Mouse (Mus musculus) liver, embryonic 14.5 days (tissue): Measurements from ENCODE around the gene Nsmce4a. TPM values are rescaled to one million over a fixed set of nuclear protein-coding genes. Genes with fewer than 3 reads are reported as not detected.

Source experiments
- ATAC-seq: fragments of 200-750 bp; cut with Nextera tagmentation; 2 replicates; pipeline ENCODE4 v1.8.0; 2017; ENCODE audit warnings: moderate number of reproducible peaks, mild to moderate bottlenecking, moderate library complexity; ENCODE audit not compliant: insufficient read depth
- DNase-seq, 3 experiments: peaks; one replicate each; pipeline ENCODE4 v3.0.0-alpha.2; 2012 to 2013; ENCODE audit warnings: low read depth in 3 of 3, low spot score in 3 of 3
- H3K27ac ChIP-seq: fragments of 300-500 bp; sonication (generic); 2 replicates; pipeline ENCODE4 v1.5.1; 2014; ENCODE audit warnings: moderate library complexity, mild to moderate bottlenecking, control low read depth, inconsistent platforms
- H3K27me3 ChIP-seq: fragments of 300-500 bp; sonication (generic); 2 replicates; pipeline ENCODE4 v1.6.1; 2014; ENCODE audit warnings: mild to moderate bottlenecking, low read length, moderate library complexity; ENCODE audit not compliant: control insufficient read depth, insufficient read depth
- H3K36me3 ChIP-seq: fragments of 300-500 bp; sonication (generic); replicated peaks from 2 replicates; pipeline ENCODE4 v1.6.1; 2014; ENCODE audit warnings: low read depth; ENCODE audit not compliant: control insufficient read depth, insufficient read depth
- H3K4me1 ChIP-seq, 2 experiments: fragments of 200-500 bp in 1 of 2; fragments of 300-500 bp in 1 of 2; sonication (generic) in 1 of 2; replicated peaks; 2 replicates each; pipeline ENCODE4 v1.6.1; 2012 to 2014; ENCODE audit warnings: antibody characterized with exemption in 1 of 2, inconsistent platforms in 1 of 2, low read length in 1 of 2; ENCODE audit not compliant: control insufficient read depth in 2 of 2, insufficient read depth in 2 of 2
- H3K4me2 ChIP-seq: fragments of 300-500 bp; sonication (generic); 2 replicates; pipeline ENCODE4 v1.6.1; 2014; ENCODE audit warnings: low read depth, mild to moderate bottlenecking, control low read depth, moderate library complexity
- H3K4me3 ChIP-seq, 2 experiments: fragments of 200-500 bp in 1 of 2; fragments of 300-500 bp in 1 of 2; sonication (generic) in 1 of 2; 2 replicates each; pipeline ENCODE4 v1.5.1; 2012 to 2014; ENCODE audit warnings: low read depth in 2 of 2, low read length in 2 of 2, mild to moderate bottlenecking in 2 of 2, control low read depth in 1 of 2, inconsistent platforms in 1 of 2, moderate library complexity in 1 of 2; ENCODE audit not compliant: insufficient read depth in 1 of 2
- H3K9ac ChIP-seq: fragments of 300-500 bp; sonication (generic); replicated peaks from 2 replicates; pipeline ENCODE4 v1.6.1; 2014; ENCODE audit warnings: mild to moderate bottlenecking, control low read depth, moderate library complexity
- H3K9me3 ChIP-seq: fragments of 300-500 bp; sonication (generic); 2 replicates; pipeline ENCODE4 v1.6.1; 2016; ENCODE audit warnings: low read length, mixed read lengths; ENCODE audit not compliant: control insufficient read depth
- CTCF ChIP-seq: IDR thresholded peaks from 2 replicates; pipeline ENCODE4 v1.5.1; 2016; ENCODE audit warnings: antibody characterized with exemption, low read depth, control low read depth
- EP300 ChIP-seq: IDR thresholded peaks from 2 replicates; pipeline ENCODE4 v1.6.1; 2016; ENCODE audit warnings: antibody characterized with exemption, low read depth
- polyA plus RNA-seq, 2 experiments: library from polyadenylated mRNA; depleted of rRNA in 1 of 2; stranded (reverse) in 1 of 2; unstranded in 1 of 2; fragments of >200 nt; fragmentation: Nextera tagmentation in 1 of 2; extraction: Ambion mirVana in 1 of 2; gene quantifications; 2 replicates each; pipeline versions ENCODE4 v1.2.1 to v1.2.3; 2012 to 2014

Nsmce4a gene
- polyA plus RNA-seq, 2 experiments, result 53.2 to 115 TPM

DNA sequence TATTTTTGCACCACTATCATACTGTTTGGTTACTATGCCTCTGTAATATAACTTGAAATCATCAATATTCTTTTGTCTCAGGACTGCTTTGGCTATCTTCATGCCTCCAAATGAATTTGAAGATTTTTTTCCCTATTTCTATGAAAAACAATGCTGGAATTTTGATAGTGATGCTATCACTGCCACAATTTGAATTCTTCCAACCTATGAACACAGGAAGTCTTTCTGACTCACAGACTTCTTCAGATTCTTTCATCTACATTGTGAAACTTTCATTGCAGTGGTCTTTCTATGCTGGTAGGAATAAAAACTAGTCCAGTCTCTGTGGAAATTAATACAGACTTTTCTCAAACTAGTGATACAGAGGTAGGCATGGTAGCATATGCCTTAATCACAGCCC, 80.9 kb downstream of the Nsmce4a start:
- no peaks in the 10 kb centered on the region for H3K27me3 ChIP-seq
- H3K27ac ChIP-seq, result no peak overlapping the region
- H3K4me3 ChIP-seq, result no peak overlapping the region
- no peaks in the 10 kb centered on the region for H3K4me1 ChIP-seq
- ATAC-seq, result no peak
- H3K4me2 ChIP-seq, result no peak overlapping the region
- no peak overlapping the region for H3K9ac ChIP-seq
- no peaks in the 10 kb centered on the region for H3K36me3 ChIP-seq
- no peak for DNase-seq
- no peaks in the 10 kb centered on the region for H3K9me3 ChIP-seq
- TF ChIP-seq EP300 (no peak), CTCF (no peak)

Other genes with a start within 250 kb of the Nsmce4a start
- 3.9 and 5.0 TPM in 2 replicates for gene Ate1, start 52.7 kb downstream of the Nsmce4a start, polyA plus RNA-seq (2012; rRNA removed)
- gene Ate1, start 52.7 kb downstream of the Nsmce4a start, polyA plus RNA-seq (2014; fragmentation: Nextera tagmentation; extraction: Ambion mirVana), result 20.0 and 23.4 TPM in 2 replicates
- gene Tacc2, start 4.3 kb upstream of the Nsmce4a start, polyA plus RNA-seq (2012; rRNA removed), result 1.6 and 2.0 TPM in 2 replicates
- gene Tacc2, start 4.3 kb upstream of the Nsmce4a start, polyA plus RNA-seq (2014; fragmentation: Nextera tagmentation; extraction: Ambion mirVana), result 2.3 and 2.4 TPM in 2 replicates
- 0.02 TPM in 1 of 2 replicates, not detected in the other for gene Btbd16, start 201.0 kb upstream of the Nsmce4a start, polyA plus RNA-seq (2012; rRNA removed)
- gene Btbd16, start 201.0 kb upstream of the Nsmce4a start, polyA plus RNA-seq (2014; fragmentation: Nextera tagmentation; extraction: Ambion mirVana), result 0.05 TPM in 1 of 2 replicates, not detected in the other